Mouse (Mus musculus) spleen, adult 2 months (tissue): ENCODE measurements around the gene Srgap3.

Source experiments
- CTCF ChIP-seq: fragments of 200-500 bp; IDR thresholded peaks from 2 replicates; pipeline ENCODE4 v1.5.1; 2011; ENCODE audit warnings: mild to moderate bottlenecking, inconsistent platforms; ENCODE audit not compliant: insufficient read depth, insufficient read length, insufficient replicate concordance; ENCODE audit errors: extremely low read depth
- POLR2A ChIP-seq: fragments of 200-500 bp; IDR thresholded peaks from 2 replicates; pipeline ENCODE4 v1.6.1; 2011; ENCODE audit warnings: low read depth, low read length, inconsistent platforms

DNA sequence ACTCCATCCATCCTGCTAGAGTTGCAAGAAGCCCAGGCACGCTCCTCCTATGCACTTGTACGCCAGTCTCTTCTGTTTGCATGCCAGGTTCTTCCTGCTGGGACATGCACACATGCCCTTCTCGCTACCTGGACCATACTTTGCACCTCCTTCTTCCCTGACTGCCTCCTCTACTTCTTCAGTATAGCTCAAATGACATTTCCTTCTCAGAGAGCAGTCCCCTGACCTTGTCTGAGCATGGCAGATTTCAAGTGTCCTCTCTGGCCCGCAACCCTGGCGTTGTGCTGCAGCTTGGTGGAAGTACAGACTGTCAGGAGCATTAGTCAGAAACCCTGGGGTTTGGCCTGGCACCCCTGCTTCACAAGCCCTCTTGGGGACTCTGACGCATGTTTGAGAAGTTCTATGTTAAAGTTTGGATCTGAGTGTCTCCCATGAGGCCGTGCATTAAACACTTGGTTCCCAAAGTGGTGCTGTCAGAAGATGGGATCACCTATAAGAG is 128.6 kb downstream of the Srgap3 start:
- TF ChIP-seq CTCF (no peak), POLR2A (no peak)
